30 mouse cellular contexts compared by ENCODE assay signal in genomic region chr10:75045831-75046230, GRCm38 (mm10). TPM values are rescaled to one million over a fixed set of nuclear protein-coding genes. Genes with fewer than 3 reads are reported as not detected.
DNase-seq lines count a peak whose midpoint lies in the region; ATAC-seq lines count a peak whose summit lies in the region.
"Had no signal": no experiment of that assay in that cellular context is flagged by ENCODE, and none has a peak within 500 bp of the region (broad histone marks: within the 10 kb centered on the region; RNA-seq: fewer than 3 reads in every experiment).

No protein-coding gene starts in this region.

- no peak for DNase-seq in liver
- no peak for DNase-seq in right cerebral cortex, adult 18-20 months
- DNase-seq: adrenal gland, postnatal 10 days; adrenal gland, postnatal 36 days; B cell, adult 2 months; cerebellum, adult 18-20 months; cerebellum, adult 9-10 months; cerebellum, postnatal 14 days; forebrain, postnatal 0 days; gastrocnemius, adult 2 months; gastrocnemius, postnatal 14 days; heart, adult 18-20 months; heart, postnatal 10 days; heart, postnatal 4 days had no signal

- no peaks in the 10 kb centered on the region for H3K4me1 ChIP-seq in intestine, embryonic 16.5 days (ENCODE audit: control insufficient read depth, insufficient read depth, low read length)
- H3K4me1 ChIP-seq in intestine, embryonic 15.5 days (replicated peaks) = peaks cover 2% of the 10 kb centered on the region; the same call in 1 of the 2 replicates
- peaks cover 9% of the 10 kb centered on the region for H3K4me1 ChIP-seq in liver, embryonic 16.5 days (ENCODE audit: control insufficient read depth, low read depth, low read length)
- H3K4me1 ChIP-seq: embryonic facial prominence, embryonic 12.5 days; embryonic facial prominence, embryonic 15.5 days; heart, embryonic 15.5 days had no signal

- 91% methylated on average over 15 of the region's 15 CpGs for whole genome bisulfite sequencing in intestine, embryonic 16.5 days
- 91% methylated on average over 15 of the region's 15 CpGs for WGBS in intestine, embryonic 15.5 days
- WGBS in liver, embryonic 16.5 days (ENCODE audit: insufficient replicate concordance) = 68% methylated on average over 15 of the region's 15 CpGs

- no peak overlapping the region for H3K4me3 ChIP-seq in intestine, embryonic 16.5 days (ENCODE audit: low read length)
- H3K4me3 ChIP-seq in intestine, embryonic 15.5 days (replicated peaks) = no peak overlapping the region
- H3K4me3 ChIP-seq in liver, embryonic 16.5 days (ENCODE audit: low read depth, low read length) = no peak overlapping the region
- H3K4me3 ChIP-seq: embryonic facial prominence, embryonic 12.5 days; embryonic facial prominence, embryonic 15.5 days; gastrocnemius, adult 2 months; heart, embryonic 12.5 days; heart, embryonic 15.5 days had no signal

- ATAC-seq in intestine, embryonic 16.5 days = peak; percentile 34; the same call in 1 of the 2 replicates
- no peak for ATAC-seq in intestine, embryonic 15.5 days
- peak; percentile 62 for ATAC-seq in liver, embryonic 16.5 days (ENCODE audit: low read depth)
- ATAC-seq in megakaryocyte progenitor cell, adult 5-6 weeks (replicated peaks; ENCODE audit: poor library complexity) = peak; percentile 49
- ATAC-seq: forebrain, embryonic 14.5 days; forebrain, postnatal 0 days; hindbrain, postnatal 0 days; Patski had no signal

- no peak overlapping the region for H3K9ac ChIP-seq in intestine, embryonic 16.5 days (ENCODE audit: low read depth, low read length)
- H3K9ac ChIP-seq in intestine, embryonic 15.5 days = no peak overlapping the region
- H3K9ac ChIP-seq in liver, embryonic 16.5 days (ENCODE audit: low read depth, low read length) = no peak overlapping the region
- H3K9ac ChIP-seq: embryonic facial prominence, embryonic 12.5 days; embryonic facial prominence, embryonic 15.5 days; forebrain, postnatal 0 days; heart, embryonic 12.5 days; heart, embryonic 15.5 days; hindbrain, embryonic 14.5 days had no signal

- H3K9me3 ChIP-seq in intestine, embryonic 16.5 days (ENCODE audit: control insufficient read depth, low read length) = no peaks in the 10 kb centered on the region
- no peaks in the 10 kb centered on the region for H3K9me3 ChIP-seq in intestine, embryonic 15.5 days
- H3K9me3 ChIP-seq in liver, embryonic 16.5 days (replicated peaks; ENCODE audit: control insufficient read depth, low read length) = no peaks in the 10 kb centered on the region
- H3K9me3 ChIP-seq: embryonic facial prominence, embryonic 12.5 days; embryonic facial prominence, embryonic 15.5 days; heart, embryonic 12.5 days; heart, embryonic 15.5 days had no signal

- H3K27me3 ChIP-seq in intestine, embryonic 16.5 days (replicated peaks; ENCODE audit: control insufficient read depth, insufficient read depth, low read length) = no peaks in the 10 kb centered on the region
- no peaks in the 10 kb centered on the region for H3K27me3 ChIP-seq in intestine, embryonic 15.5 days (replicated peaks)
- H3K27me3 ChIP-seq in liver, embryonic 16.5 days (ENCODE audit: control insufficient read depth, insufficient read depth, low read depth, low read length) = no peaks in the 10 kb centered on the region
- H3K27me3 ChIP-seq: CH12.LX; embryonic facial prominence, embryonic 12.5 days; embryonic facial prominence, embryonic 15.5 days; Patski had no signal

- no peaks in the 10 kb centered on the region for H3K36me3 ChIP-seq in intestine, embryonic 16.5 days (ENCODE audit: control insufficient read depth, insufficient read depth, low read length)
- peaks cover 3% of the 10 kb centered on the region; the same call in 1 of the 2 replicates for H3K36me3 ChIP-seq in intestine, embryonic 15.5 days
- no peaks in the 10 kb centered on the region for H3K36me3 ChIP-seq in liver, embryonic 16.5 days (ENCODE audit: control insufficient read depth, insufficient read depth)
- H3K36me3 ChIP-seq: G1E; heart, embryonic 15.5 days had no signal

- H3K27ac ChIP-seq in intestine, embryonic 16.5 days (ENCODE audit: low read length) = no peak overlapping the region
- H3K27ac ChIP-seq in intestine, embryonic 15.5 days = no peak overlapping the region
- H3K27ac ChIP-seq in liver, embryonic 16.5 days (ENCODE audit: low read length) = no peak overlapping the region
- H3K27ac ChIP-seq: embryonic facial prominence, embryonic 12.5 days; embryonic facial prominence, embryonic 15.5 days; gastrocnemius, adult 2 months; heart, embryonic 15.5 days; hindbrain, embryonic 14.5 days; hindbrain, postnatal 0 days had no signal

- H3K4me2 ChIP-seq in intestine, embryonic 16.5 days (ENCODE audit: low read depth, low read length) = no peak overlapping the region
- H3K4me2 ChIP-seq in intestine, embryonic 15.5 days (replicated peaks) = no peak overlapping the region
- H3K4me2 ChIP-seq in liver, embryonic 16.5 days (ENCODE audit: low read depth, low read length) = no peak overlapping the region
- H3K4me2 ChIP-seq: embryonic facial prominence, embryonic 12.5 days; embryonic facial prominence, embryonic 15.5 days; heart, embryonic 12.5 days; heart, embryonic 15.5 days; hindbrain, embryonic 14.5 days had no signal

RNA-seq across cellular contexts. Expression of gene Rab36, which starts 9.0 kb away (rescaled TPM):
- polyA plus RNA-seq in intestine, embryonic 16.5 days (2015; fragmentation: Nextera tagmentation; extraction: Ambion mirVana) = 5.2 and 5.5 TPM in 2 replicates
- polyA plus RNA-seq in intestine, embryonic 15.5 days (2015; fragmentation: Nextera tagmentation; extraction: Ambion mirVana) = 5.6 and 7.0 TPM in 2 replicates
- polyA plus RNA-seq in liver, embryonic 16.5 days (2015; fragmentation: Nextera tagmentation; extraction: Ambion mirVana) = 1.5 TPM in 2 replicates
- total RNA-seq in megakaryocyte progenitor cell, adult 5-6 weeks (2015) = 0.61 and 0.84 TPM in 2 replicates
- total RNA-seq in megakaryocyte progenitor cell, adult 5-6 weeks (2017) = 0.67 TPM in 1 of 2 replicates, not detected in the other
- polyA plus RNA-seq: G1E had no signal

RNA-seq across cellular contexts. Expression of gene Rsph14, which starts 13.4 kb away (rescaled TPM):
- not detected in 2 replicates for polyA plus RNA-seq in intestine, embryonic 16.5 days (2015; fragmentation: Nextera tagmentation; extraction: Ambion mirVana)
- not detected in 2 replicates for polyA plus RNA-seq in intestine, embryonic 15.5 days (2015; fragmentation: Nextera tagmentation; extraction: Ambion mirVana)
- not detected in 2 replicates for polyA plus RNA-seq in liver, embryonic 16.5 days (2015; fragmentation: Nextera tagmentation; extraction: Ambion mirVana)
- total RNA-seq in megakaryocyte progenitor cell, adult 5-6 weeks (2015) = not detected in 2 replicates
- 0.96 TPM in 1 of 2 replicates, not detected in the other for total RNA-seq in megakaryocyte progenitor cell, adult 5-6 weeks (2017)
- total RNA-seq: CH12.LX; gastrocnemius, adult 2 months; gastrocnemius, postnatal 14 days; gastrocnemius, postnatal 4 days; heart, adult 18-20 months; heart, postnatal 10 days; heart, postnatal 4 days had no signal
- polyA plus RNA-seq: embryonic facial prominence, embryonic 12.5 days; forebrain, embryonic 11.5 days; forebrain, embryonic 14.5 days; G1E; heart, embryonic 12.5 days; heart, embryonic 15.5 days; Patski had no signal

RNA-seq across cellular contexts. Expression of gene Bcr, which starts 14.6 kb away (rescaled TPM):
- polyA plus RNA-seq in intestine, embryonic 16.5 days (2015; fragmentation: Nextera tagmentation; extraction: Ambion mirVana) = 18.5 and 20.1 TPM in 2 replicates
- polyA plus RNA-seq in intestine, embryonic 15.5 days (2015; fragmentation: Nextera tagmentation; extraction: Ambion mirVana) = 11.7 and 12.9 TPM in 2 replicates
- 1.8 and 2.0 TPM in 2 replicates for polyA plus RNA-seq in liver, embryonic 16.5 days (2015; fragmentation: Nextera tagmentation; extraction: Ambion mirVana)
- 18.1 and 18.6 TPM in 2 replicates for total RNA-seq in megakaryocyte progenitor cell, adult 5-6 weeks (2015)
- 23.0 and 28.2 TPM in 2 replicates for total RNA-seq in megakaryocyte progenitor cell, adult 5-6 weeks (2017)
- polyA plus RNA-seq: G1E had no signal
